Mouse (Mus musculus) embryonic fibroblast, embryonic 13.5 days (primary cell): Measurements from ENCODE around the gene Cuta. TPM values are rescaled to one million over a fixed set of nuclear protein-coding genes. Genes with fewer than 3 reads are reported as not detected.
A peak's percentile ranks its signal among the peaks of the same experiment; 100 is the strongest.

ENCODE experiments used
- H3K27ac ChIP-seq: 2 replicates; pipeline ENCODE4 v1.5.1; 2012; ENCODE audit warnings: low read length, control low read depth, inconsistent platforms; ENCODE audit not compliant: insufficient read depth
- H3K4me1 ChIP-seq: 2 replicates; pipeline ENCODE4 v1.6.1; 2011; ENCODE audit warnings: low read length; ENCODE audit not compliant: control insufficient read depth, insufficient read depth
- H3K4me3 ChIP-seq: 2 replicates; pipeline ENCODE4 v1.5.1; 2011; ENCODE audit warnings: mild to moderate bottlenecking, control low read depth, low read length; ENCODE audit not compliant: insufficient read depth
- CTCF ChIP-seq: IDR thresholded peaks from 2 replicates; pipeline ENCODE4 v1.5.1; 2011; ENCODE audit warnings: mild to moderate bottlenecking, control low read depth, low read length, moderate library complexity, borderline replicate concordance; ENCODE audit not compliant: insufficient read depth
- POLR2A ChIP-seq: IDR thresholded peaks from 2 replicates; pipeline ENCODE4 v1.6.1; 2011; ENCODE audit warnings: low read depth, mild to moderate bottlenecking, control low read depth, low read length, moderate library complexity
- polyA plus RNA-seq: library from polyadenylated mRNA; stranded (reverse); fragments of >200 nt; gene quantifications from 2 replicates; pipeline ENCODE4 v1.2.4, GENCODE M21; 2011; ENCODE audit warnings: low read depth; ENCODE audit not compliant: missing spikeins, insufficient read length

Cuta gene
- polyA plus RNA-seq, 1 experiment, result 90.5 TPM

DNA sequence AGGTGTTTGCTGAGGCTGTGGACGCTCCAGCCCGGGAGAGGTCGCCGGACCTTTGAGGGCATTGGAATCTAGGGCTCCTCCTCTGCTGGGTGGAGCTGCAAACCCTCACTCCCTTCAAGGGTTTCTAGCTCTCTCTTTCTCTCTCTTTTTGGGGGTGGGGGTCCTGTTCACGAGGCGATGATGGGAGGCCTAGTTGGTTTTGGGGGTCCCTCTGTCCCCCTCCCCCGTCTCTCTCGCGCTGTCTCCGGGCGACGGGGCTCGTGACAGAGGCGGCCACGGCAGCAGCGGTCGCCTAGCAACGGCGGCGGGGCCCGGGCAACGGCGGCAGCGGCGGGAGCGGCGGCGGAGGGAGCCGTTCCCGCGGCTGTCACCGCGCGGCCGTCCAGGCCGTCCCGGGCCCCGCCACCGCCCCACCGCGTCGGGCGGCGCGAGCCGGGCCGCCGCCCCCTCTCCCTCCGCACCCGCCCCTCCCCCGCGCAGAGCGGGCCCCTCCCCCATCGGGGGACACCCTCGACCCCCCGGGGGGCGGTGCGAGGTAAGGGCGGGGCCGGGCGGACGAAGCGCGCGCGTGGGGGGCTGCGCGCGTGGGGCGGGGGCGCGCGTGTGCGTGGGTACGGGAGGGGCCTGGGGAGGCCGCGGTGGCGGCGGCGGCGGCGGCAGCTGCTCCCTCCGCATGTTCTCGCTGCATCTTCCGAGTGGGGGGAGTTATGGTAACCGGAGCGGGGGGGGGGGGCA is 9.1 kb upstream of the Cuta start:
- TF ChIP-seq POLR2A (0 out of 2 replicates have a peak, but pooled peaks have one; percentile 13), CTCF (no peak)
- peak overlapping the region; percentile 84 for H3K4me3 ChIP-seq
- H3K4me1 ChIP-seq, result peaks cover 20% of the 10 kb centered on the region
- peak overlapping the region; percentile 45; the same call in 1 of the 2 replicates for H3K27ac ChIP-seq

DNA sequence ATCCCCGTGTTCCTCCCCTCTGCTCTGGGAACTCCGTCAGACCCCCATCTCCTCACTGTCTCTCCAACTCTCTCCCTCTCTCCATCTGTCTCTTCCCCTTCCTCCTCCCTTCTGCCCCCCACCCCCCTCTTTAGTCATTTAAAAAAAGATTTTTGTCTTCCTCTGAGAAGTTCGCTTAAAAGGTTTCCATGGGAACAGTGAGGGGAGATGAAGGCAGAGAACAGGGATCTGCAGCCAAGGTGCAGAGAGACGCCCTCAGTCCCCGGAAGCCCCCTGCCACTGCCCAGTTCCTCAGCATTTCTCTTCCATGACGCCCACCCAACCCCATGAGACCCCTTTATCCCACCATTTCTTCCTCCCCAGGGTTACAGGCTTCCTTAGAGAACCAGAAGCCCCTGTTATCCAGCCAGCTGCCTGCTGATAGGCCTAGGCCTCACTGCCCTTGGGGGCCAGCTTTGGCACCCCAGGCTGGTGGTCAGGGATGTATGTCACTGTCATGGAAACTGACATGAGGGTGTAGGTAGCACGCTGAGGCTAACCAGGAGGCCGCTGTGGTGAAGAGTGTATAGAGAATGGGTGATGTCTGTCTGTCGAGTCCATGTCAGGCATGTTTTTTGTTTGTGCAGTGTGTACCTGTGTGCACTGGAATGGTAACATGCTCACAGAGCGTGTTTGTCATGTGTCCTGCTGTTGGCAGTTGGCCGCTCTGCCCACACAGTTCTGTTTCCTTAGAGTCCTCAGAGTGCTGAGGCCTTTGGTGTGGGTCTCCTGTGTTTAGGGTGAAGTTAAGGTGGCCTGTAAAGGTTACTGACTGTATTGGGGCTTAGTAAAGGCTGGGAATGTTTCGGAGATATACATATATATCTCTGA is 8.1 kb upstream of the Cuta start:
- Histone ChIP-seq H3K4me3 (no peak overlapping the region), H3K27ac (peak overlapping the region; percentile 41; the same call in 1 of the 2 replicates), H3K4me1 (peaks cover 16% of the 10 kb centered on the region)
- TF ChIP-seq POLR2A (no peak), CTCF (no peak)

DNA sequence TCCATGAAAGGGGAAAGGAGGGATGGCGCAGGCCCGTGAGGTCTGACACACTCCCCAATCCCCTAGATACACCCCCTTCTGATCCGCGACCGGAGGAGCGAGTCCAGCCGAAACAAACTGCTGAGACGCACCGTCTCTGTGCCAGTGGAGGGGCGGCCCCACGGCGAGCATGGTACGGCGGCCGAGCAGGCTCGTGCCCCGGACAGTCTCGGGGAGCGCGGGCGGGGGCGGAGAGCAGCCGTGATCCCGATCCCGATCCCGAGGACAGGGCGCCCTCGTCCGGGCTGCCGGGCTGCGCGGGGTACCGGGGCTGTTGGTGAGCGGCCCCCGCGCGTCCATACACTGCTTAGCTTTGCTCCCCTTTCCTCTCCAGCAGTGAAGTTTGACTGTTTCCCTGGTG is 7.2 kb upstream of the Cuta start:
- Histone ChIP-seq H3K27ac (peak overlapping the region; percentile 41; the same call in 1 of the 2 replicates), H3K4me1 (peaks cover 19% of the 10 kb centered on the region), H3K4me3 (peak overlapping the region; percentile 26)
- no peak for TF ChIP-seq CTCF
- TF ChIP-seq POLR2A, result peak; percentile 54

DNA sequence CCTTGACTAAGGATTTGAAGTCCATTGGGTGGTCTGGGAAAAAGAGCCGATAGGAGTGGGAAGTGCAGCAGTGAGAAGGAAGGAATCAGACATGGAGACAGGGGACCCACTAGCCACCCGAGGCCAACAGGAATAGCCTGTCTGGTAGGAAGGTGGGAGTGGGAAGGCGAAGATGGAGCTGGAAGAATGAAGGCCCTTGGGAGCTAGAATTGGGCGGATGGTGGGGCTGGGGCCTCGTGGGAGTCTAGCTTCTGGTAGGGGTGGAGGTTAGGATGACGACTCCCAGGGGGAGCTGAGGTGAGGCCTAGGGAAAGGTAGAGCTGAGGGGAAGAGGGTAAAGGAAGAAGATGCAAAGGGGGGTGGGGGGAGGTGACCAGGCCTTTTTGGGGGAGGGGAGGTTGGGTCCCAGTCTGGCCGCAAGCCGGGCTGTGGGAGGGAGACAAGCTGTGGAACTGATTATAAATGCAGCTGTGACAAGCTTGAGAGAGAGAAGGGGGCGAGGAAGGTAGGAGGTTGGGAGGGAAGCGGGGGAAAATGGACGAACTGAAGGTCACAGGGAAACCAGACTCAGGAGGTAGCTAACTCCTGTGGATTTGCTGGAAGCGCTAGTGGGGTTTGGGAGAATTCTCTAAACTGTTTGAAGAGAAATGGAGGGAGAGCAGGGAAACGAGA is 6.6 kb upstream of the Cuta start:
- TF ChIP-seq CTCF (no peak), POLR2A (no peak)
- H3K27ac ChIP-seq, result 0 out of 2 replicates have a peak overlapping the region, but pooled peaks have one; percentile 14
- peak overlapping the region; percentile 26 for H3K4me3 ChIP-seq
- H3K4me1 ChIP-seq, result peaks cover 19% of the 10 kb centered on the region

DNA sequence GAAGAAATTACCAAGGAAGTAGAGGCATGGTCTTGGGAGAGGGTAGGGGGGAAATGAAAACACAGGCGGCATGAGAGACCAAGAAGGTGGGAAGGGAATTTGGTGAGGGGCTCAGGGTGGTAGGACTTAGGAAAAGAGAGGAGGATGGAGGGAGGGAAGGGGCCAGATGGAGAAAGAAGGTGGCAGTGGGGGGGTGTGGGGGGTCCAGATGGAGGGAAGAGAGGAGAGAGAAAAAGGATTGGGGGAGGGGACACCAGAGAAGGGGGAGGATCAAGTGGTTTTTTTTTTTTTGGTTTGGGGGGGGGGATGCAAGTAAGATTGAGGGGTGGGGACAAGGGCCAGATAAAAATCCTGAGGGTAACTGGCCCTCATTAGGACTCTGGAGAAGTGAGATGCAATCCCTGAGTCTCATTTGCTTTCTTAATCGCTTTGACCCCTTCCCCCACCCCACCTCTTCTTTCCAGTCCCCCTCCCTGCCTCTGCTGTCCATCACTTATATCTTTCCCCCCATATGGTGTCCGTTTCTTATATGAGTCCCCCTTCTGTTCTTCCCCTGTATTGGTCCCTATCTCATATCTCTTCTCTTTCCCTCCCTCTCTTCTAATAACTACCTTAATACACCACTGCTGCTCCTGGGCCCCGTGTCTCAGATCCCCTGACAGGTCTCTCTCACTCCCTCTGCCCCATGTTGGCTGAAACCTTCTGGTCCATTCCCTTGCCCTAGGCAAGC is 2.6 kb upstream of the Cuta start:
- TF ChIP-seq CTCF, result no peak
- no peak for TF ChIP-seq POLR2A
- Histone ChIP-seq H3K4me3 (peak overlapping the region; percentile 51), H3K27ac (no peak overlapping the region), H3K4me1 (peaks cover 6% of the 10 kb centered on the region; the same call in 1 of the 2 replicates)

DNA sequence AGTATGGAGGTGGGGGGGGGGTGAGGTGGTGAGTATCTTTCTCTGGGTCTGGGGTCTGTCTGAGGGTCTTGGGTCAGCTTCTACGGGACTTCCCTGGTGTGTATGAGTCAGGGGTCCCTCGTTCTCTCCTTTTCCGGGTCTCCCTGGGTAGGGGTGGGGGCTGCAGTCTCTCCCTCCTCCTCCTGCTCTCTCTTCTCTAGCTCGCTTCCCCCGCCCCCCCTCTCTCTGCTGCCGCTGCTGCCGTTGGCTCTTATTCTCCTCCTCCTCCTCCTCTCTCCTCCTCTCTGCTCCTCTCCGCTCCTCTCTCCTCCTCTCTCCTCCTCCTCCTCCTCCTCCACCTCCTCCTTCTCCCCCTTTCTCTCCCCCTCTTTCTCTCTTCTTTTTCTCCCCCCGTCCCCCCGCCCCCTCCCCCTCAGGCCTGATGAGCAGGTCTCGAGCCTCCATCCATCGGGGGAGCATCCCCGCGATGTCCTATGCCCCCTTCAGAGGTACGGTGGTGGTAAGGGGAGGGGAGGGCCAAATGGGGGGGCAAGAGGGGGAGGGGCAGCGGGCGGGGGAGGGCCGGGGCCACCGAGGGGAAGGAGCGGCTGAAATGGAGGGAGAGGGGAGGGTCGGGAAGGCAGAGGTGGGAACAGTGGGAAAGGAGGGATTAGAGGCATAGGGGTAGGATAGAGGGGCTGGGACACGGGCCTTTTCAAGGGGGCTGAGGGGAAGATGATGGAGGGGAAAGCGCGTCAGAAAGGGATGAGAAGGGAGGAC is 1.8 kb upstream of the Cuta start, which contains the start of gene Syngap1:
Gene Syngap1, plus strand, starts transcription at position 223 of the 759 bp plus-strand sequence.
- Histone ChIP-seq H3K4me1 (peaks cover 6% of the 10 kb centered on the region; the same call in 1 of the 2 replicates), H3K27ac (peak within 1 kb of the TSS; percentile 85), H3K4me3 (peak within 1 kb of the TSS; percentile 51)
- TF ChIP-seq CTCF, result no peak
- TF ChIP-seq POLR2A, result peak; percentile 49; the same call in 1 of the 2 replicates

DNA sequence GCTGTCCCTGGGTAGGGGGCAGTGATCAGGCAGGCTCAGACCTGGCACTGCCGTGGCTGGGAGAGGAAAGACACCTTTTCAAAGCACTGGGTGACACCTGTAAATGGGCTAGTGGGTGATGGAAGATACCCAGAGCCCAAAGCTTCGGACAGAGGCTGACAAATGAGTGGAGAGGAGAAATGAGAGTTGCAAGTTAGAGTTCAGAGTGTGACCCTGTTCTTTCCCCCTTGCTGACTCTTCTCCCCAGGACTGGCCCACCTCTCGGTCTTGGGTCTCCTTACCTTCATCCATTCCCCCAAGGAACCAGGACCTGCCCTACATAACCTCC is 568 bp upstream of the Cuta start:
- no peak for TF ChIP-seq CTCF
- no peak; the same call in 1 of the 2 replicates for TF ChIP-seq POLR2A
- peaks cover 6% of the 10 kb centered on the region; the same call in 1 of the 2 replicates for H3K4me1 ChIP-seq
- H3K27ac ChIP-seq, result peak overlapping the region; percentile 85
- H3K4me3 ChIP-seq, result peak overlapping the region; percentile 34

DNA sequence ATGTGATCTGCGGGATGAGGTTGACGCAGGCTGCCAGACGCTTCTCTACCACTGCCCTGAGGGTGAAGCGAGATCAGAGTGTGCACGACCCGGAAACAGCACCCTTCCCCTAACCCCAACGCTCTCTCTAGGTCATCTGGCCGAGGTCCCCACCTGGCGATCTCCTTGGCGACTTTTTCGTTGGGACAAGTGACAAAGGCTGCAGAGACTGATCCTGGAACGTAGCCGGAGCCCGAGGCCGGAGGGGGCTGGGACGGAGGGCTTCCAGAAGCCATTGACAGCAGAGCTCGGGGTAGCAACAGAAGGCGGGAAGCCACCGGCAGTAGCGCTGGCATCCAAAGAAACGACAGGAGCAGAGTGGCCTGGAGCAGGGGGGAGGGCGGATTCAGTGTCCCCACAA is 638 bp downstream of the Cuta start:
- Histone ChIP-seq H3K4me3 (peak overlapping the region; percentile 98), H3K27ac (peak overlapping the region; percentile 71), H3K4me1 (peaks cover 6% of the 10 kb centered on the region; the same call in 1 of the 2 replicates)
- TF ChIP-seq POLR2A, result no peak
- TF ChIP-seq CTCF, result no peak
